ENCODE assay signal across 16 mouse cellular contexts in genomic region chr7:135968638-135969037, GRCm38 (mm10).
"Had no signal": no experiment of that assay in that cellular context is flagged by ENCODE, and none has a peak within 500 bp of the region (broad histone marks: within the 10 kb centered on the region; RNA-seq: fewer than 3 reads in every experiment).

No protein-coding gene starts in this region.

- H3K9me3 ChIP-seq: liver, embryonic 13.5 days; megakaryocyte, embryonic 14.5 days; midbrain, embryonic 12.5 days had no signal

- H3K4me1 ChIP-seq: liver, embryonic 13.5 days; megakaryocyte, embryonic 14.5 days had no signal

- H3K36me3 ChIP-seq: liver, embryonic 13.5 days; midbrain, embryonic 12.5 days had no signal

- H3K4me2 ChIP-seq: liver, embryonic 13.5 days; midbrain, embryonic 12.5 days had no signal

- DNase-seq: kidney, adult 9 months; kidney, postnatal 14 days; kidney, postnatal 4 days; layer of hippocampus, adult 9-11 months; layer of hippocampus, postnatal 36 days; liver, embryonic 13.5 days; lung, adult 2 months; thymus, adult 2 months; thymus, postnatal 14 days; thymus, postnatal 4 days had no signal

- H3K27ac ChIP-seq: left cerebral cortex, adult 2 months; liver, embryonic 13.5 days; midbrain, embryonic 12.5 days; stomach, postnatal 0 days had no signal

- H3K4me3 ChIP-seq: left cerebral cortex, adult 2 months; liver, embryonic 13.5 days; megakaryocyte, embryonic 14.5 days; midbrain, embryonic 12.5 days had no signal

- ATAC-seq: lung, postnatal 0 days; midbrain, embryonic 16.5 days had no signal

- H3K9ac ChIP-seq: liver, embryonic 13.5 days; midbrain, embryonic 12.5 days had no signal

- H3K27me3 ChIP-seq: liver, embryonic 13.5 days; megakaryocyte, embryonic 14.5 days; midbrain, embryonic 12.5 days had no signal
